Mouse (Mus musculus): ENCODE results near the gene Nfib. TPM values are rescaled to one million over a fixed set of nuclear protein-coding genes. Genes with fewer than 3 reads are reported as not detected.

Gene Nfib
- polyA plus RNA-seq, 1 experiment = 3.9 TPM

DNA sequence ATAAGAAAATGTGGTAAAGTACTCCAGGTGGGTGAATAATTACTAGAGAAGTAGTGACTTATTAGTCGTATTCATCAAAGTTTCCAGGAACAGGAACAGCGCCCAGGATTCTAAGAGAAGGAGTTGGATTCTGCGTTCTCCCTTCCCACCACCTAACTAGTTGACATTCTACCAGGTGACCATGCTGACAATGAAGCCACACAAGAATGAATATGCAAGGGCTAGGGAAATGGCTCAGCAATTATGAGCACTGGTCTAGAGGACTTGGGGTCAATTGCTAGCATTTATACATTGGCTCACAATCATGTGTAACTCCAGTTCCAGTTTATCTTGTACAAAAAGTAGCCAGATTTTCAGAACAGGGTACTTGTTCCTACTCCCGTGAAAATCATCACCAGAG, 334.1 kb downstream of the Nfib start:
- Histone ChIP-seq H3K27ac (ENCODE audit: control insufficient read depth, insufficient read depth, low read length) (no peak overlapping the region), H3K4me3 (ENCODE audit: control insufficient read depth, insufficient read depth, low read length) (no peak overlapping the region), H3K4me1 (replicated peaks; ENCODE audit: control insufficient read depth, insufficient read depth, low read length) (no peaks in the 10 kb centered on the region), H3K36me3 (ENCODE audit: control insufficient read depth, insufficient read depth, low read length) (no peaks in the 10 kb centered on the region), H3K27me3 (ENCODE audit: control insufficient read depth, insufficient read depth, low read length) (no peaks in the 10 kb centered on the region)
- no peak for DNase-seq
- 96% methylated on average over 4 of the region's 4 CpGs for WGBS
- TF ChIP-seq POLR2A (IDR thresholded peaks at IDR 0.05; ENCODE audit: control insufficient read depth, extremely low read depth, insufficient read depth, low read length, poor library complexity) = no peak
- no peak for TF ChIP-seq CTCF (IDR thresholded peaks at IDR 0.05; ENCODE audit: borderline replicate concordance, control insufficient read depth, extremely low read depth, insufficient read depth, low read length, poor library complexity)

DNA sequence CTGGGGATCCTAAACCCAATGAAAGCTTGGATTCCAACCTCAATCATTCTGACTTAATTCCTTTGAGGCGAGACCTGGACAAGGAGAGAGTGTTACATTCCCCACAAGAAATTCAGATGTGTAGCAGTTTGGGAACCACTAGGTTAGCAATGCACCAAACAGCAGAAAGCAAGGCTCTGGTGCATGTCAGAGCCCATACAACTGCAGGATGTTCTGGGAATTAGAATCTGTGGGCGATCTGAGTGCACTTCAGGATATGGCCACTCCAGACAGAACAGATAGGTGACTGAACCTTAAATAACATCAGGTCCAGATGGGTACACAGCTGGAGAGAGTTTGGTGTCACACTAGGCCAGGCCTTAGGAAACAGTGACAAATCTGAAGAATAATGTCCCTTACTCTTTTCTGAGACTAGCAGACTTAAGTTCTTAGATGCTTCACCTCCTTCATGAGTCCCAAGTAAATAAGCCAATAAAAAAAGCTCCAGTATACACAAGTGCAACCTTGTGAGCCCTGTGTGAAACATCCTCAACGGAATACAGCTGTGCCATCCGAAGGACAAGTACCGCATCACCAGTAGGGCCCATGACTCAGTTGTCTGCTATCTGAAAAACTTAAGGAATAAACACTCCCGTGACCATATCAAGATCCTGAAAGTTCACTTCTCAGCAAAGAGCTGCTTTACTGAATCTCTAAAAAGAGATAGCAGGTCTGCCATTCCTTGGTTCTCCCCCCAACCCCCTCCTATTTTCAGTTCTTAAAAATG, 336.4 kb downstream of the Nfib start:
- no peak for DNase-seq
- Histone ChIP-seq H3K27ac (ENCODE audit: control insufficient read depth, insufficient read depth, low read length) (no peak overlapping the region), H3K27me3 (ENCODE audit: control insufficient read depth, insufficient read depth, low read length) (no peaks in the 10 kb centered on the region), H3K4me1 (replicated peaks; ENCODE audit: control insufficient read depth, insufficient read depth, low read length) (no peaks in the 10 kb centered on the region), H3K36me3 (ENCODE audit: control insufficient read depth, insufficient read depth, low read length) (no peaks in the 10 kb centered on the region), H3K4me3 (ENCODE audit: control insufficient read depth, insufficient read depth, low read length) (no peak overlapping the region)
- WGBS = 93% methylated on average over 6 of the region's 6 CpGs
- TF ChIP-seq POLR2A (IDR thresholded peaks at IDR 0.05; ENCODE audit: control insufficient read depth, extremely low read depth, insufficient read depth, low read length, poor library complexity) (no peak), CTCF (IDR thresholded peaks at IDR 0.05; ENCODE audit: borderline replicate concordance, control insufficient read depth, extremely low read depth, insufficient read depth, low read length, poor library complexity) (no peak)

DNA sequence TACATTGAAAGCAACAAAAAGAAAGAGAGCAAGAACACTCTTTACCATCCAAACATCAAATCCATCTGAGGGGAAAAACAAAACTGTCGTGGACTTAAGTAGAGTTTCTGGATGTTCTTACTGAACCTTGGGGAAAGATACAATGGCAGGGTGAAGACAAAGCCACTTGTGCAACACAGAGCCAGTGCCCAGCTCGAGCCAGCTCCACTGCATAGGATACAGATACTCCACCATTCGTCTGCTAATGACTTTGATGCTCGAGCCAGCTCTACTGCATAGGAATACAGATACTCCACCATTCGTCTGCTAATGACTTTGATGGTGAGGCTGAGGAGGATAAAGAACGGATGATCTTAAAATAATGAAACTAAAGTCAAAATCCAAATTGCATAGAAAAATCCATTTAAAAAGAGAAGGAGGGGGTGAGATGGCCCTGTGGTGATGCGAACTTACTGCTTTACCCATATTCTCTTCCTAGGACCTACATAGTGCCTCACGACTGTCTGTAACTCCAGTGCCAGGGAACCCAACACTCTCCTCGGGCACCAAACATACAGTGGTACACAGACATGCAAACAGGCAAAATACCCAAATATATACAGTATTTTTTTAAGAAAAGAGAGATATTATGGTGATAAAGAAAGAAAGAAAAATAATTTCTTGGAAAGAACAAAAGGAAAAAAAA, 337.3 kb downstream of the Nfib start:
- H3K4me3 ChIP-seq (ENCODE audit: control insufficient read depth, insufficient read depth, low read length) = no peak overlapping the region

DNA sequence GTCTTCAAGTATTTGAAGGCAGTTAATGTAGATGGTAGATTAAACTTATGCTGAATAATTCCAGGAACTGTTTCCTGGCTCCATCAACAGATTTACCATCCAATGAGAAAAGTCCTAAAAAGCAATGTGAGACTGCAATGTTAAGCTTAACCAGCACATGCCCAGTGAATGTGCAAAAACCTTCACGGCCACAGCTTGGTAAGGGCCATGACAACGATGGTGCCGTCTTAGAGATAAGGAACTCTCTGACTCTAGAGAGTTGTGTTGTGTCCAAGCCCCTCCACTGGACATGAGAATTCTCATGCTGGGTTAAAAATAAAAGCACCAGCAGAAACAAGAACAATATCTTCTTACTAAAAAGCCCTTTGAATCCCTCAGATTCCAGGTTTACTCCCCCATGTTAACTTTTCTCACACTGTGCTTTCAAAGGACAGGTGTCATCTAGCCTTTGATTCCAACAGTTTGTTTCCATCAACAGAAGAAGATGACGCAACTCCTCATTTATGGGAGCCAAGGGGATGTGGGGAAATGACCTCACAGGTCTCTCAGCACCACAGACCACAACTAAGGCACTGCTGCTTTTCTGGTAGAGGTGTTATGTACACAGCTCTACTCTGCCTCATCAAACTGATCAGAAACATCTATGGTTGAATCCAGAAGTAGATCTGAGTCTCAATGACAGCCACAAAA, 340.7 kb downstream of the Nfib start:
- Histone ChIP-seq H3K27me3 (ENCODE audit: control insufficient read depth, insufficient read depth, low read length) (no peaks in the 10 kb centered on the region), H3K4me1 (replicated peaks; ENCODE audit: control insufficient read depth, insufficient read depth, low read length) (peaks cover 2% of the 10 kb centered on the region; the same call in 1 of the 2 replicates), H3K4me3 (ENCODE audit: control insufficient read depth, insufficient read depth, low read length) (no peak overlapping the region), H3K27ac (ENCODE audit: control insufficient read depth, insufficient read depth, low read length) (no peak overlapping the region), H3K36me3 (ENCODE audit: control insufficient read depth, insufficient read depth, low read length) (no peaks in the 10 kb centered on the region)
- TF ChIP-seq POLR2A (IDR thresholded peaks at IDR 0.05; ENCODE audit: control insufficient read depth, extremely low read depth, insufficient read depth, low read length, poor library complexity) (no peak), CTCF (IDR thresholded peaks at IDR 0.05; ENCODE audit: borderline replicate concordance, control insufficient read depth, extremely low read depth, insufficient read depth, low read length, poor library complexity) (no peak)
- WGBS = 61% methylated on average over 4 of the region's 4 CpGs
- no peak for DNase-seq

More for the DNA sequence above, 337.3 kb downstream of the Nfib start:
- Histone ChIP-seq H3K36me3 (ENCODE audit: control insufficient read depth, insufficient read depth, low read length) (no peaks in the 10 kb centered on the region), H3K4me1 (replicated peaks; ENCODE audit: control insufficient read depth, insufficient read depth, low read length) (no peaks in the 10 kb centered on the region), H3K27ac (ENCODE audit: control insufficient read depth, insufficient read depth, low read length) (no peak overlapping the region), H3K27me3 (ENCODE audit: control insufficient read depth, insufficient read depth, low read length) (no peaks in the 10 kb centered on the region)
- WGBS = 89% methylated on average over 9 of the region's 9 CpGs
- TF ChIP-seq POLR2A (IDR thresholded peaks at IDR 0.05; ENCODE audit: control insufficient read depth, extremely low read depth, insufficient read depth, low read length, poor library complexity) (no peak), CTCF (IDR thresholded peaks at IDR 0.05; ENCODE audit: borderline replicate concordance, control insufficient read depth, extremely low read depth, insufficient read depth, low read length, poor library complexity) (no peak)
- no peak for DNase-seq

DNA sequence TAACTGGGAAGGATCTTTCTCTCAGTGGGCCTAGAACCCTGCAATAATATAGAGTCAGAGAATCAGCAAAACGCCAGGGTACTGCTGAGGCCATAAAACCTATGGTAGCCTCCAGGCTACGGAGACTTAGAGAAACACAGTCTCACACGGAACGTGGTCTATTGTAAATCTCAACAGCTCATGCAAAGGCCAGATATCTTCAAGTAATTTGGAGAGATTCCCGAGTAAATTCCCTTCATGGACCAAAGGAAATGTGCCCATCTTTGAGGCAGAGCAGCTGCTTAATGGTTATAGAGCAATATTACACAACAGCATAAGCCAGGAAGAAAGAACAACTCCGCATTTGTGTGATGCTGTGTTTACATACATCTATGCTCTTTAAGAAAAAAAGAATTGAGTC, 341.6 kb downstream of the Nfib start:
- H3K4me1 ChIP-seq (replicated peaks; ENCODE audit: control insufficient read depth, insufficient read depth, low read length) = peaks cover 2% of the 10 kb centered on the region; the same call in 1 of the 2 replicates
- DNase-seq = no peak
- no peak for TF ChIP-seq CTCF (IDR thresholded peaks at IDR 0.05; ENCODE audit: borderline replicate concordance, control insufficient read depth, extremely low read depth, insufficient read depth, low read length, poor library complexity)
- TF ChIP-seq POLR2A (IDR thresholded peaks at IDR 0.05; ENCODE audit: control insufficient read depth, extremely low read depth, insufficient read depth, low read length, poor library complexity) = no peak
- WGBS = 93% methylated on average over 6 of the region's 6 CpGs
- H3K27me3 ChIP-seq (ENCODE audit: control insufficient read depth, insufficient read depth, low read length) = no peaks in the 10 kb centered on the region
- no peak overlapping the region for H3K27ac ChIP-seq (ENCODE audit: control insufficient read depth, insufficient read depth, low read length)
- no peaks in the 10 kb centered on the region for H3K36me3 ChIP-seq (ENCODE audit: control insufficient read depth, insufficient read depth, low read length)
- no peak overlapping the region for H3K4me3 ChIP-seq (ENCODE audit: control insufficient read depth, insufficient read depth, low read length)

DNA sequence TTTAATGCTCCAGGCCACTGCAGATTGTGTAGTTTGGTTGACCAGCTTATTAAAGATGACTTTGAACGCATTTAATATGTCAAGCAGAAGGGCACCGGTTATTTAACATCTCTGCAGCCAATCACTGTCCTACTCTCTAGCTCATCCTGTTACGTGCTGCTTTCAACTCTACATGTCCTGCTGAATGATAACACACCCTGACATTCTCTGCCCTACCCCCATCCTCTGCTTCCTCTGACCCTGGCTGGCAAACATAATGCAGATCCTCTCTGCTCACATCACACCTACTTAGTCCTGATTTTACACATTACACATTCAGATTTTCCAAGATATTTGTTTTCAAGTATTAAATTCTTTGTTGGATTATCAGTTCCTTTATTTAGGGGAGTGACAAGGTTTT, 343.3 kb downstream of the Nfib start:
- TF ChIP-seq CTCF (IDR thresholded peaks at IDR 0.05; ENCODE audit: borderline replicate concordance, control insufficient read depth, extremely low read depth, insufficient read depth, low read length, poor library complexity) = no peak
- TF ChIP-seq POLR2A (IDR thresholded peaks at IDR 0.05; ENCODE audit: control insufficient read depth, extremely low read depth, insufficient read depth, low read length, poor library complexity) = no peak
- 96% methylated on average over 3 of the region's 3 CpGs for WGBS

More for the DNA sequence above, 343.3 kb downstream of the Nfib start:
- DNase-seq = no peak
- Histone ChIP-seq H3K4me3 (ENCODE audit: control insufficient read depth, insufficient read depth, low read length) (no peak overlapping the region), H3K4me1 (replicated peaks; ENCODE audit: control insufficient read depth, insufficient read depth, low read length) (peaks cover 2% of the 10 kb centered on the region; the same call in 1 of the 2 replicates), H3K27ac (ENCODE audit: control insufficient read depth, insufficient read depth, low read length) (no peak overlapping the region), H3K27me3 (ENCODE audit: control insufficient read depth, insufficient read depth, low read length) (no peaks in the 10 kb centered on the region), H3K36me3 (ENCODE audit: control insufficient read depth, insufficient read depth, low read length) (no peaks in the 10 kb centered on the region)

Data from thymus, adult 2 months (tissue).